Mouse (Mus musculus): ENCODE results near the gene Snx27. TPM values are rescaled to one million over a fixed set of nuclear protein-coding genes. Genes with fewer than 3 reads are reported as not detected.
A peak's percentile ranks its signal among the peaks of the same experiment; 100 is the strongest.

Snx27 gene
- polyA plus RNA-seq, 2 experiments = 24.3 to 37.2 TPM

- no peaks in the 10 kb centered on the region for H3K4me1 ChIP-seq (ENCODE audit: control insufficient read depth, insufficient read depth, low read length)
- H3K27me3 ChIP-seq (ENCODE audit: control insufficient read depth, insufficient read depth, low read length) = no peaks in the 10 kb centered on the region
- H3K36me3 ChIP-seq (ENCODE audit: control insufficient read depth, insufficient read depth, low read length) = no peaks in the 10 kb centered on the region
- WGBS = 81% methylated on average over 5 of the region's 5 CpGs
- ATAC-seq (ENCODE audit: low FRiP score, low read depth) (no peak), DNase-seq (ENCODE audit: low spot score) (no peak)
- no peak overlapping the region for H3K27ac ChIP-seq (replicated peaks; ENCODE audit: low read depth, low read length)
- no peak overlapping the region for H3K9ac ChIP-seq (ENCODE audit: low read depth, low read length, severe bottlenecking)
- no peak overlapping the region for H3K4me2 ChIP-seq (replicated peaks; ENCODE audit: low read depth, low read length, severe bottlenecking)
- no peak overlapping the region for H3K4me3 ChIP-seq (replicated peaks; ENCODE audit: low read length)
- TF ChIP-seq POLR2A (IDR thresholded peaks at IDR 0.05; ENCODE audit: borderline replicate concordance, extremely low read depth, insufficient read depth, insufficient read length) = no peak
- H3K9me3 ChIP-seq (ENCODE audit: control insufficient read depth, low read length) = no peaks in the 10 kb centered on the region
Observed at GRCm38 (mm10) chr3:94591066-94591465, 8.6 kb upstream of the Snx27 start.

- no peak for TF ChIP-seq POLR2A (IDR thresholded peaks at IDR 0.05; ENCODE audit: borderline replicate concordance, extremely low read depth, insufficient read depth, insufficient read length)
- no peaks in the 10 kb centered on the region for H3K27me3 ChIP-seq (ENCODE audit: control insufficient read depth, insufficient read depth, low read length)
- DNase-seq (ENCODE audit: low spot score) = no peak
- H3K9ac ChIP-seq (ENCODE audit: low read depth, low read length, severe bottlenecking) = no peak overlapping the region
- H3K9me3 ChIP-seq (ENCODE audit: control insufficient read depth, low read length) = no peaks in the 10 kb centered on the region
- H3K4me3 ChIP-seq (replicated peaks; ENCODE audit: low read length) = no peak overlapping the region
- no peaks in the 10 kb centered on the region for H3K4me1 ChIP-seq (ENCODE audit: control insufficient read depth, insufficient read depth, low read length)
- H3K36me3 ChIP-seq (ENCODE audit: control insufficient read depth, insufficient read depth, low read length) = no peaks in the 10 kb centered on the region
- no peak overlapping the region for H3K27ac ChIP-seq (replicated peaks; ENCODE audit: low read depth, low read length)
- no peak overlapping the region for H3K4me2 ChIP-seq (replicated peaks; ENCODE audit: low read depth, low read length, severe bottlenecking)
- 55% methylated on average over 5 of the region's 5 CpGs for WGBS
- ATAC-seq (ENCODE audit: low FRiP score, low read depth) = no peak
Observed at GRCm38 (mm10) chr3:94587962-94588361, 5.4 kb upstream of the Snx27 start.

DNA sequence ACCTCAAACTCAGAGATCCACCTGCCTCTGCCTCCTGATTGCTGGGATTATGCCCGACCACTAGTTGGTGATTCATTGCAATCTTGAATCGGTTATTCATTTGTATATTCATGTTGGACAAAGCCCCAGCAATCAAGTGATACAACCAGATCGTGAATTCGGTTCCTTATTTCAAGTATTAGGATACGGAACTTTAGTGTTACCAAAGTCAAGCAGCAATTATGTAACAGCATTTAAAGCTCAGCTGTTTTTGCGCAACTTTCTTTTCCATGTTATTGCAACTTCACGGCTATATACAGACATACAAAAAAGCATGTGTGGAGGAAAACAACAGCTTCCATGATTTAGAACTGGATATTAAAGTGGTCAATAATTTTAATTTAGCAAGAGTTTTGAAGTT lies 428 bp upstream of the Snx27 start:
- TF ChIP-seq POLR2A (IDR thresholded peaks at IDR 0.05; ENCODE audit: borderline replicate concordance, extremely low read depth, insufficient read depth, insufficient read length) = no peak
- Histone ChIP-seq H3K4me1 (ENCODE audit: control insufficient read depth, insufficient read depth, low read length) (peaks cover 12% of the 10 kb centered on the region), H3K27me3 (ENCODE audit: control insufficient read depth, insufficient read depth, low read length) (no peaks in the 10 kb centered on the region), H3K9ac (ENCODE audit: low read depth, low read length, severe bottlenecking) (no peak overlapping the region), H3K4me2 (replicated peaks; ENCODE audit: low read depth, low read length, severe bottlenecking) (no peak overlapping the region), H3K9me3 (ENCODE audit: control insufficient read depth, low read length) (no peaks in the 10 kb centered on the region), H3K36me3 (ENCODE audit: control insufficient read depth, insufficient read depth, low read length) (no peaks in the 10 kb centered on the region), H3K27ac (replicated peaks; ENCODE audit: low read depth, low read length) (no peak overlapping the region), H3K4me3 (replicated peaks; ENCODE audit: low read length) (peak overlapping the region; percentile 89)
- no peak for ATAC-seq (ENCODE audit: low FRiP score, low read depth)
- 72% methylated on average over 7 of the region's 7 CpGs for WGBS
- DNase-seq (ENCODE audit: low spot score) = no peak

GRCm38 (mm10) chr3:94581793-94582455 lies 592 bp downstream of the Snx27 start:
- WGBS = 2% methylated on average over 22 of the region's 48 CpGs
- Histone ChIP-seq H3K4me3 (replicated peaks; ENCODE audit: low read length) (peak overlapping the region; percentile 89), H3K9me3 (ENCODE audit: control insufficient read depth, low read length) (no peaks in the 10 kb centered on the region), H3K4me2 (replicated peaks; ENCODE audit: low read depth, low read length, severe bottlenecking) (peak overlapping the region; percentile 85), H3K9ac (ENCODE audit: low read depth, low read length, severe bottlenecking) (peak overlapping the region; percentile 89), H3K27me3 (ENCODE audit: control insufficient read depth, insufficient read depth, low read length) (no peaks in the 10 kb centered on the region), H3K4me1 (ENCODE audit: control insufficient read depth, insufficient read depth, low read length) (peaks cover 12% of the 10 kb centered on the region), H3K36me3 (ENCODE audit: control insufficient read depth, insufficient read depth, low read length) (no peaks in the 10 kb centered on the region), H3K27ac (replicated peaks; ENCODE audit: low read depth, low read length) (peak overlapping the region; percentile 85)
- DNase-seq (ENCODE audit: low spot score) = peak; percentile 52
- peak; percentile 84 for ATAC-seq (ENCODE audit: low FRiP score, low read depth)
- no peak for TF ChIP-seq POLR2A (IDR thresholded peaks at IDR 0.05; ENCODE audit: borderline replicate concordance, extremely low read depth, insufficient read depth, insufficient read length)

DNA sequence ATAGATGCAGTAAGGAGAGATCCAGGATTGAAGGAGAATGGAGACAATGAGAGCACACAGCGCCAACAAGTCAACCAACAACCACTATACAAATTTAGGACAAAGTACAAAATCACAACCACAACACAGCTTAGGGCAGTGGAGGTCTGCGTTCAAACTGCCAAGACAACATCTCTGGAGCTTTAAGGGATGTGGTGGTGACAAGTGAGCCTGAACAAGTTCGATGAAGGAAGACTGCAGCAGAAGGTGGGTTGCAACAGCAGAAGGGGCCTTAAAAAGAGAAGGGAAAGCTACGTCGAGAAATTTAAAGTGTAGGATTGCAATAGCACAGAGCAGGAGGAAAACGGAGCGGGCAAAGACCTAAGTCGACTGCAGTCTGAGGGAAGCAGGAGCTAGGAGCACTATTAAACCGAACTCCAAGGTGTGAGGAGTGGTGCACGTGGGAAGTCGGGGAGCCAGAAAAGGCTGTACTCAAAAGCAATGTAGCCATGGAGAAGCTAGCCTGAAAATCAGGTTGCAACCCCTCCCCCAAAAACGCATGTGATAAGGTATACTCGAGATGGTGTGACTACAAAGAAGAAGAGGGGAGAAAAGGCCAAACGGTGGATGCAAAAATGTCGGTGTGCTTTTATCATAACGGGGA lies 1.3 kb downstream of the Snx27 start:
- 1% methylated on average over 16 of the region's 16 CpGs for WGBS
- DNase-seq (ENCODE audit: low spot score) (peak; percentile 26), ATAC-seq (ENCODE audit: low FRiP score, low read depth) (no peak)
- H3K4me3 ChIP-seq (replicated peaks; ENCODE audit: low read length) = peak overlapping the region; percentile 89
- peak overlapping the region; percentile 85 for H3K4me2 ChIP-seq (replicated peaks; ENCODE audit: low read depth, low read length, severe bottlenecking)
- no peaks in the 10 kb centered on the region for H3K27me3 ChIP-seq (ENCODE audit: control insufficient read depth, insufficient read depth, low read length)
- no peak for TF ChIP-seq POLR2A (IDR thresholded peaks at IDR 0.05; ENCODE audit: borderline replicate concordance, extremely low read depth, insufficient read depth, insufficient read length)
- H3K9me3 ChIP-seq (ENCODE audit: control insufficient read depth, low read length) = no peaks in the 10 kb centered on the region
- H3K4me1 ChIP-seq (ENCODE audit: control insufficient read depth, insufficient read depth, low read length) = peaks cover 12% of the 10 kb centered on the region
- no peaks in the 10 kb centered on the region for H3K36me3 ChIP-seq (ENCODE audit: control insufficient read depth, insufficient read depth, low read length)
- H3K27ac ChIP-seq (replicated peaks; ENCODE audit: low read depth, low read length) = peak overlapping the region; percentile 85; the same call in 1 of the 2 replicates
- H3K9ac ChIP-seq (ENCODE audit: low read depth, low read length, severe bottlenecking) = peak overlapping the region; percentile 89

Data from limb, embryonic 14.5 days (tissue).